Mouse (Mus musculus): ENCODE data around the gene Fgf15. TPM values are rescaled to one million over a fixed set of nuclear protein-coding genes. Genes with fewer than 3 reads are reported as not detected.

Gene Fgf15
- total RNA-seq, 2 experiments from 2014 or later, result not detected

DNA sequence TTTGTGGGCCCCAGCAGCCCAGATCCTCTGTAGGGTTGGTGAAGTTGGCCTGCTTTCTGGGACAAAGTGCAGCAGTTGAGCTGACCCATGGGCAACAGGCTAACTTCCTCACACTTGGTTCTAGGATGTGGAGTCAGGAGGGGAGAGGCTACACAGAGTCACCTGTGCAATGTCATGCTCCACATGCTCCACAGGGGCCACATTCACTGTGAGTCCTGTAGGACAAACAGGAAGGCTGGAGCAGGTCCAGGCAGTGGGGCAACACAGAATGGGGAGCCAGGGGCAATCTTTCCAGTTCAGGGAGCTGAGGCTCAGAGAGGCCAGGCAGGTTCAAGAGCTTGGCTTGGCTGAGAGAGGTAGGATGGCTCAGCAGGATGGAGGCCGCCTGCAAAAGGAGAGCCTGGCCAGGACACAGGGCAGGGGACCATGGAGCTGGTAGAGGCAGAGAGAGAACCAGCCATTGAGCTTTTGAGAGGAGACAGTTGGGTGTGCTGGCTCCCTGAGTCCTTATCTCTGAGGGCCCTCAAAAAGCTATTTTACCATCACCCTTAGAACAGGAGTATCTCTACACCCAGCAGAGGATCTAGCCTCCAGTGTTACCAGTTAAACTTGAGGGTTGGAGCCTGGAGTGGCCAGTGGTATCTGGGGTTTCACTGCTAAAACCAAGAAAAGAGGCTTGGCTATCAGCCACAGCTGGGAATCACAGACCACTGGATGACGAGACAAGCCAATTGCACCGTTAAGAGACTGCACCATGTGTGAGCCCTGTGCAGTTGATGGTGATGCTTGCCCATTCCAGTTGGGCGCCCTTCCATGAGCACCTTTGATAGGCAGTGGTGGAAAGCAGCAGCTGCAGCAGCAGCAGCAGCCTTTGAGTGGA lies 31.9 kb downstream of the Fgf15 start:
- DNase-seq, result no peak
- intact Hi-C loops (cut with DNase I), result no loop called here
- no peak for TF ChIP-seq CTCF (IDR thresholded peaks at IDR 0.05)
- no peak overlapping the region for H3K4me3 ChIP-seq
- peak overlapping the region; percentile 57 for H3K27ac ChIP-seq

DNA sequence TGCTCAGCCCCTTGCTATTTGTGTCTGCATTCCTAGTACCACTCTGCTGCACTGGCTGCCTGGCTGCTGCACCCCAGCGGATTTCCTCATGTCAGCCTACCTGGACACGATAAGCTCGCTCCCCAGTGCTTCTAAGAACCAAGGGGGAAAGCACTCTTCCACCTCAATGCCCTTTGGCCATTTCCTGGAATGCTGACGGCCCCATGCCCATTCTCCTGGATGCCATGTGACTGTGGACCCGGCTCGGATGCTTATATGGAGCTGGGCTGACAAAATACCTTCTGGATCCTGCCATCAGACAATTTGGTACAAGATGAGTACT lies 32.5 kb downstream of the Fgf15 start:
- H3K4me3 ChIP-seq, result no peak overlapping the region
- no peak overlapping the region for H3K27ac ChIP-seq
- no peak for DNase-seq
- intact Hi-C loops (cut with DNase I), result no loop called here
- TF ChIP-seq CTCF (IDR thresholded peaks at IDR 0.05), result no peak

DNA sequence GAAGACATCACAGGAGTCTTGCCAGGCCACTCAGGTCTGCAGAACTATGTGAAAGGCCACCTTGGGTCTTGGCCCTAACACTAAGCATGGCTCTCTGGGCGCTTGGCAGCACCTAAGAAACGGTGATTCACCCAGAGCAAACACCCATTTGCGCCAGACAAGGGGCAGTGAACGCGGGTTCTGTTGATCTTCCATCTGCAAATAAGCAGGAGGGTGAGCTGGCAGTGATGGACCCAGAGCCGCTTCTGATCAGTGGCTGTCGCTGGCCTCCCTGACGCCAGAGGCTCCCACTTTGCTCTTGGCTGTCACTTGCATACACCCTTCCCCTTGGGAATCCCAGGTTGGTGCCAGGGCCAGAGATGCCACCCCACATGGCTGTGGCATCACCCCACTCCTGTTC lies 33.2 kb downstream of the Fgf15 start:
- H3K4me3 ChIP-seq, result no peak overlapping the region
- intact Hi-C loops (cut with DNase I), result no loop called here
- no peak overlapping the region for H3K27ac ChIP-seq
- no peak for TF ChIP-seq CTCF (IDR thresholded peaks at IDR 0.05)
- DNase-seq, result no peak

DNA sequence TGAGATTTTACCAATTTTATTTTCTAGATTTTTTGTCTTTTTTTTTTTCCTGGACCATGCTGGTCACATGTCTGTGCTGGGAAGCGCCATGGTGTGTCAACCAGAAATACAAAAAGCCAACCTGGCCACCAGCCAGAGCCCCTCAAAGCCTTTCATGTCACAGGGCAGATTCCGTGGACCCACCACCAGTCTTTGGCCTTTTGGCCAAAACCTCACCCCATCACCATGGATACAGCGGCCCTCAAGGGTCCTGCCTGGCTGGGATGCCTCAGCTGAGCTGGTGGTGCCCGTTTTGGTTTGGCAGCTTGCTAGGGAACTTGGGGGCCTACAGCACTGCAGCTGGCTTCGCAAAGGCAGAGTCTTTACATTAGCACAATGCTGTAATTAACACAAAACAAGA lies 33.6 kb downstream of the Fgf15 start:
- intact Hi-C loops (cut with DNase I), result no loop called here
- no peak for TF ChIP-seq CTCF (IDR thresholded peaks at IDR 0.05)
- no peak for DNase-seq
- H3K27ac ChIP-seq, result no peak overlapping the region
- no peak overlapping the region for H3K4me3 ChIP-seq

DNA sequence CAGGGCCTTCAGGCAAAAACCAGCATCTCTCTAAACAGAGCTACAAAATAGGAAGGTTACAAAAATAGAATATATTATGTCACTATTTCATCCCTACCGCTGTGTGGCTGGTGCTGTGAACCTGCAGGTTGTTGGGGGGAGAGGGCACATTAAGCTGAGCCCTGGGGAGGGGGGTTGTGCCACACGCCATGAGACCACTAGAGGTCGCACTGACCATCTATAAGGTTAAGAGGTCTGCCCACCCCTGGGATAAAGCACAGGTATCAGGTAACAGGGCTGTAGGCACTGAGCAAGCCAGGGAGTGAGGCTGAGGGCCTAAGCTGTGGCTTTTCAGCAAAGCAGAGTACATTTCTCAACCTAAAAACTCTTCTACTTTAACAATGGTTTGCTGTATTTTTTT lies 35.4 kb downstream of the Fgf15 start:
- no peak overlapping the region for H3K4me3 ChIP-seq
- intact Hi-C loops (cut with DNase I), result no loop called here
- TF ChIP-seq CTCF (IDR thresholded peaks at IDR 0.05), result peak; percentile 61
- DNase-seq, result peak; percentile 44
- no peak overlapping the region for H3K27ac ChIP-seq

DNA sequence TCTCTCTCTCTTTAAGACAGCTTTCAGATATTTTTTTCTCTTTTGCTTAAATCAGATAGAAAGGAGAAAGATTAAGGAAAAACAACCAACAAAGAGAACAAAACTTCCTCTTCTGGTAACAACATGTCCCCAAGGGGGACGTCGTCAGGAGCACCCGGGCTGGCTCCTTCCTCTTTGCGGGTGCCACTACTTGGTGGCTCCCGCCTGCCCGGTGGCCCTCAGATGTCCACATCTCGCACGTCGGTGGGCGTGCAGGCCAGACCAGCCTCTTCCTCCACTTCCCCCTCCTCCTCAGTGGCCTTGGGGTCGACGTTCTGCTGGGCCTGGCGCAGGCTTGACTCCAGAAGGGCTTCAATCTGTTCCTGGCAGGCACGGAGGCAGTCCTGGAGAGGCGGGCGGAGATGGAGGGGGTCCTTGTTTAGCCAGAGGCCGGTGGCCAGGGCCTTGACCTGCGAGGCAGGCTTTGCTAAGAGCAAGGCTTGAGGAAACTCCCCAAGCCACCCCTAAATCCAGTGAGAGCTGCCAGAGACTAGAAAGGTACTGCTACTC lies 36.1 kb downstream of the Fgf15 start:
- no peak overlapping the region for H3K4me3 ChIP-seq
- intact Hi-C loops (cut with DNase I), result no loop called here

DNA sequence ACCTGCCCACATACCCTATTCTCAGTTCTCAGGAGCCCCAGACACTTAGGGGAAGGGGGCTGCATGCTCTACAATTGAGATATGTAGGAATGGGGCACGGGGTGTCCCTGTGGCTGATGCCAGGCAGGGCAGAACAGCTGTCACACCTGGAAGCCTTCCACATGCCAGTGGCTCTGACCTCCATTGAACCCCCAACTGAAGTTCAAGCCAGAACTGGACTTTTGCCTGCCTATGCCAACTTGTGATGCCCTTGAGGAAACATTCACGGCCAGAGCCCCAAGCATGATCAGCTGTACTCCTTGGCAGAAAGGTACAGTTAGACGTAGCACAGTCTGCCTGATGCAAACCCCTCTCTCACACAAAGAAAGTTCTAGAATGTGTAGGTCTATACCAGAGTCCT lies 37.0 kb downstream of the Fgf15 start:
- no peak for TF ChIP-seq CTCF (IDR thresholded peaks at IDR 0.05)
- intact Hi-C loops (cut with DNase I), result no loop called here
- Histone ChIP-seq H3K4me3 (no peak overlapping the region), H3K27ac (no peak overlapping the region)
- peak; percentile 59 for DNase-seq

More for the DNA sequence above, 36.1 kb downstream of the Fgf15 start:
- DNase-seq, result peak; percentile 31
- no peak for TF ChIP-seq CTCF (IDR thresholded peaks at IDR 0.05)
- H3K27ac ChIP-seq, result peak overlapping the region; percentile 31

DNA sequence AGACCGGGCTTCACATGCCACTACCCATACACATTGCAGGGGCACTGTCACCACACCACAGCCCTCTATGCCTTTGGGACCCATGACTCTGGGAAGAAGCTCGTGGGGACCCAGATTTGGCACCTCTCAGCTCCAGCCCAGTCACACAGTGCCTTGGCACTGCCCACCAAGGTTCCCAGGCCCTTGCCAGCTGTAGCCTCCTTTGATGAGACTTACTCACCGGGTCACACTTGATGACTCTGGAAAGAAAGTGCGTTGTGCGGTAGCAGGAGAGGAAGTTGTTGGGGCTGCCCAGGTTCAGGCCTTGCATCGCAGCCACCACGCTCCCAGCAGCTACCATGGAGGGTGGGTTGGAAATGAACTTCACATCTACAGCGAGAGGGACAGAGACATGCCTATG lies 37.5 kb downstream of the Fgf15 start:
- Histone ChIP-seq H3K27ac (no peak overlapping the region), H3K4me3 (no peak overlapping the region)
- TF ChIP-seq CTCF (IDR thresholded peaks at IDR 0.05), result no peak
- no peak for DNase-seq
- intact Hi-C loops (cut with DNase I), result no loop called here

DNA sequence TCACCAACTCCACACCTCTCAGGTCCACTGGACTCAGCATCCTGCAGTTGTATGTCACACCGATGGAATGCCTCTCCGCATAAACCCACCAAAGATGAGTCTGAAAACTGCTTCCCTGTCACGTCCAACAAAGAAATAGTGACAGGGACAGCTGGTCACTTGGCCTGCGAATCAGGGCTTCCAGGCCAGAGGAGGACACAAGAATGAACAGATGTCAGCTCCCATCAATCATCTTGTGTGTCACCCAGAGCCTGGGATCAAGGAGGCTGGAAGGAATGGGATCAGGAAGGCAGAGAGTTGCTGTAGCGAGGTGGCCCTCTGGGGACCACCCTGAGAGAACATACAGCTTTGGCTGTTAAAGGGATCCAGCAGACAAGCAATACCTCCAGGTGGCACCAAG lies 38.6 kb downstream of the Fgf15 start:
- intact Hi-C loops (cut with DNase I), result loop anchor here (5.0 kb wide), 1 partner anchor 257 kb away; no protein-coding TSS in a partner anchor
- peak; percentile 73 for DNase-seq
- TF ChIP-seq CTCF (IDR thresholded peaks at IDR 0.05), result no peak
- Histone ChIP-seq H3K27ac (peak overlapping the region; percentile 25; the same call in 1 of the 2 replicates), H3K4me3 (no peak overlapping the region)

DNA sequence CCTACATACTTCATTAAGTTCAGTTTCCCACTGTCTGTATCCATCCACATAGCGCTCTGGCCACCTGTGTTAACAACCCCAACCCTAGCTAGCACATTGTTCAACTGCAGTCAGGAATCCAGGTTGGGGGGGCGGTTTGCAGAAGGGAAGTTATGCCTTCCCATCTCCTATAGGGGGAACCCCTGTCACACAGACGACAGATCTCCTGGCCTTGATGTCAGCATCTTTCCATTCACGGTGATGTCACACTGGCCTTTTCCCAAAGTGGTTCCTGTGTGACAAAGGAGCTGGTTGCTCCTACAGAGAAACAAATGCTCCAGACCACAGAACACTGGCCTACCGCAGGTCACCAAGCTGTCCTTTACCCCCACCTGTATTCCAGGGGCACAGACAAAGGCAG lies 39.2 kb downstream of the Fgf15 start:
- H3K4me3 ChIP-seq, result no peak overlapping the region
- H3K27ac ChIP-seq, result no peak overlapping the region
- peak; percentile 30 for DNase-seq
- peak; percentile 45 for TF ChIP-seq CTCF (IDR thresholded peaks at IDR 0.05)
- intact Hi-C loops (cut with DNase I), result loop anchor here (5.0 kb wide), 1 partner anchor 257 kb away; no protein-coding TSS in a partner anchor

DNA sequence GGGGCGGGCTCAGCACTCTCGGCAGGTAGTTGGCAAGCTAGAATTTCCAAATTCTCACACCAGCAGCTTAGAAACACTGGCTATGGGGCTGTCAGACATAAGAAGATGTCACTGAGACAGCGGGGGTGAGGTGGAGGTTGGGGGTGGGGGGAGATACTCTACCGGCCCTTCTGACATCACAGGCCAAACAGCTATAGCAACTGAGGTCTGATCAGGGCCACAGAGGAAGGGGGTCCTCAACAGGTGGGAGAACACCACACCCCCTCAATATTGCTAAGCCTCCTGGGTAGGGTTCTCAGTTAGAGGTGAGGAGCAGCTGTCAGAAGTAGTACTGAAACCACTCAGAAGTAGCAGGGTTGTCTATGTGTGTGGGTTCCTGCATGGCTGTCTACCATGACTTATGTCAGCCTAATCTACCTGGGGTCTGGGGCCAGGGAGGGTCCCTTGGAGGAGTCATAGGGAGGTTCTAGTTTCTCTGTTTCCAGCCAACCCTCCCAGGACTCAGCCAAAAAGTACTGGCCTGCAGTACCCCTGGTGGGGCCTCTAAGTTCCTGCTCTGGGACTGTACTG lies 40.1 kb downstream of the Fgf15 start:
- DNase-seq, result no peak
- TF ChIP-seq CTCF (IDR thresholded peaks at IDR 0.05), result no peak
- intact Hi-C loops (cut with DNase I), result loop anchor here (5.0 kb wide), 1 partner anchor 256 kb away; no protein-coding TSS in a partner anchor
- Histone ChIP-seq H3K4me3 (no peak overlapping the region), H3K27ac (no peak overlapping the region)

DNA sequence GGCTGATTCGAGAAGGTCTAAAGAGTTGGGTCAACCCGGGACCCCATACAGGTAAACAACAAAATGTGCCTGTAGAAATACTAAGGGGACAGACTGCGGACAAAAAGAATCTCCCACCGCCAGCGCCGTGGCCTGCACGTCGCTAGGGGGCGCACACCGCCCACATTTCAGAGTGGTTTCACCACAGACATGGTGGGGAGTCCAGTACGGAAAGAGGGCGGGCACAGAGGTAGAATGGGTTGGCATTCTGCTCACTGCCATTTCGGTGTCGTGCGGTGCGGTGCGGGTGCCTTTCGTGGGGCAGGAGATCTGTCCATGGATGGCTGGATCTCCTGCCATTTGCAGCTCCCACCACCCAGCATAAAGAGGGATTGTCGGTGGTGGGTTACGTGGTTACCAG lies 41.2 kb downstream of the Fgf15 start:
- intact Hi-C loops (cut with DNase I), result loop anchor here (1.0 to 5.0 kb wide), 3 partner anchors 161 to 306 kb away; no protein-coding TSS in a partner anchor
- peak overlapping the region; percentile 83 for H3K4me3 ChIP-seq
- TF ChIP-seq CTCF (IDR thresholded peaks at IDR 0.05), result peak; percentile 98
- peak overlapping the region; percentile 69; the same call in 1 of the 2 replicates for H3K27ac ChIP-seq
- DNase-seq, result peak; percentile 93

DNA sequence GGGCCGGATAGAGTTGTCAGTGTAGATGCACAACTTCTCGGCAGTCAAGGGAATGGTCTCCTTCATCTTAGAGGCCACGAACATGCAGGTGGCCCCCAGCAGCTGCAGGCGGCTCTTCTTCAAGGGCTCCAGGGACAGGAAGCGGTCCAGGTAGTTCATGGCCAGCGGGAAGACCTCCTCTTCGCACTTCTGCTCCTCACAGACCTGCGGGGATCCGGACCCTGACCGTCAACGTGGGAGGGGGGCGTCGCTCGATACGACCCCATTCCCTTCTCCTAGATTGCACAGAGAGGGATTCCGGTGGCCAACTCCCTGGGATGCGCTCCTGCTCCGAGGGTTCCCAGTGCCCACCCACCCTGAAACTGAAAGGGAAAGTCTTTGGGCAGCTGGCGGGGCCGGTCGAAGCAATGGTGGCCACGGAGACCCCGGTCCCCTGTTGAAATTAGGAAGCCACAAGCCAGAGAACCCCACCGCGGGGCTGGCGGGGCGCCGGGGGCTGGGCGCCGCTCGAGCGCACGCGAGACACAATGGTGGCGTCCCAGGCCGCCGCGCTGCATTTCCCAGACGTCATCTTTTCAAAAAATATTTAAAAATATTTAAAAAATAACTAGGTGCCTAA lies 41.7 kb downstream of the Fgf15 start:
- TF ChIP-seq CTCF (IDR thresholded peaks at IDR 0.05), result no peak
- intact Hi-C loops (cut with DNase I), result loop anchor here (1.0 to 5.0 kb wide), 3 partner anchors 160 to 305 kb away; no protein-coding TSS in a partner anchor
- H3K27ac ChIP-seq, result peak overlapping the region; percentile 69
- DNase-seq, result peak; percentile 39
- peak overlapping the region; percentile 83 for H3K4me3 ChIP-seq
